Mouse (Mus musculus) natural killer cell, adult 2 months (primary cell): ENCODE measurements around the gene Hoxd4.

Source experiments
- DNase-seq, 2 experiments: peaks; one replicate each; pipeline ENCODE4 v3.0.0; 2022; ENCODE audit warnings: low spot score in 2 of 2

Gene Hoxd4

GRCm38 (mm10) chr2:74678891-74679595 lies 32.7 kb upstream of the Hoxd4 start, which contains the start of gene Hoxd11:
Hoxd11 (plus strand) TSS chr2:74679557.
- DNase-seq, result no peak

GRCm38 (mm10) chr2:74679596-74679971 lies 32.1 kb upstream of the Hoxd4 start:
- no peak for DNase-seq

- DNase-seq, result no peak
These were observed 31.7 kb upstream of the Hoxd4 start for GRCm38 (mm10) chr2:74679980-74680379.

- no peak for DNase-seq
These were observed 30.9 kb upstream of the Hoxd4 start for GRCm38 (mm10) chr2:74680561-74681398.

DNA sequence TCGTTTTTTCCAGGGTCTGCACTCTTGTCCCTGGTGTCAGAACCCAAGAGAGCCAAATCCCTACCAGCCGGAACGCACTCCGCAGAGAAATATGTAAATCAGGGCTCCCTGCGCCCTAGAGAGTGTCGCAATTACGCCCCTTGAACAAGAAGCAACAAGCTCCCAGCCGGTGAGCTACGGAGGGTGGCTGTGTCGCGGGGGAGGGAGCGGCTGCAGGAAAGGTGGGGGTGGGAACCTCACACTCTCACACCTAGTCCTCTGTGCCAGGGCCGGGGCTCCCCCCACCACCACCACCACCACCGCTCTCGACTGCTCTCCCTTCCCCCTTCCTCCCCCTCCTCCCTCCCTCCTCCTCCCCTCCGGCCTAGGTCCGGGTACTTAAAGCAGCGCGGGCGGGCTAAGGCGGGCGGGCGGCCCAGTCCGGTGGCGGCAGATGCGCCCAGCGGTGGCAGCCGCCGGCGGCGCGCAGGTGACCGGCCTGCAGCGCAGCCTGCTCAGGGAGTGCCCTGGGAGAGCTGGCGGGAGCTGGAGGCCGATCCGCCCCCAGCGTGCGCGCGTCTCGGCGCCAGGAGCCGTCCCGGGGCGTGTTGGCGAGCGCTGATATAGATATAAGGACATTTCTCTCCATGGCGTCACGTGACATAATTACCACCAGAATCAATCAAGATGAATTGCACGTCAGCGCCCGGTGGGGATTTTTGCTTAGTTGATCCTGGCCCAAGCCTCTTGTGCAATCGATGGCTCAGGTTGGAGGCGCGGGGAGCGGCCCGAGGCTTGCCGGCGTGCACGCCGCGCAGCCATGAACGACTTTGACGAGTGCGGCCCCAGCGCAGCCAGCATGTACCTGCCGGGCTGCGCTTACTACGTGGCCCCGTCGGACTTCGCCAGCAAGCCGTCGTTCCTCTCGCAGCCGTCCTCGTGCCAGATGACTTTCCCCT lies 29.9 kb upstream of the Hoxd4 start:
- no peak for DNase-seq

DNA sequence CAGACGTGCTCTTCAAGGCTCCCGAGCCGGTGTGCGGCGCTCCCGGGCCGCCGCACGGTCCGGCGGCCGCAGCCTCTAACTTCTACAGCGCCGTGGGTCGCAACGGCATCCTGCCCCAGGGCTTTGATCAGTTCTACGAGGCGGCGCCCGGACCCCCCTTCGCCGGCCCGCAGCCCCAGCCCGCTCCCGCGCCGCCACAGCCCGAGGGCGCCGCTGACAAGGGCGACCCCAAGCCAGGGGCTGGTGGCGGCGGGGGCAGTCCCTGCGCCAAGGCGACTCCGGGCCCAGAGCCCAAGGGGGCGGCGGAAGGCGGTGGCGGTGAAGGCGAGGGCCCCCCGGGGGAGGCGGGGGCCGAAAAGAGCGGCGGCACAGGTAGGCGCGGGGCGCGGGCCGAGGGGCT lies 28.9 kb upstream of the Hoxd4 start:
- DNase-seq, result no peak

GRCm38 (mm10) chr2:74683471-74683951 lies 28.2 kb upstream of the Hoxd4 start:
- DNase-seq, result no peak

- DNase-seq, result no peak
These were observed 27.6 kb upstream of the Hoxd4 start for GRCm38 (mm10) chr2:74684106-74684505.

GRCm38 (mm10) chr2:74685059-74685603 lies 26.6 kb upstream of the Hoxd4 start:
- DNase-seq, result no peak

DNA sequence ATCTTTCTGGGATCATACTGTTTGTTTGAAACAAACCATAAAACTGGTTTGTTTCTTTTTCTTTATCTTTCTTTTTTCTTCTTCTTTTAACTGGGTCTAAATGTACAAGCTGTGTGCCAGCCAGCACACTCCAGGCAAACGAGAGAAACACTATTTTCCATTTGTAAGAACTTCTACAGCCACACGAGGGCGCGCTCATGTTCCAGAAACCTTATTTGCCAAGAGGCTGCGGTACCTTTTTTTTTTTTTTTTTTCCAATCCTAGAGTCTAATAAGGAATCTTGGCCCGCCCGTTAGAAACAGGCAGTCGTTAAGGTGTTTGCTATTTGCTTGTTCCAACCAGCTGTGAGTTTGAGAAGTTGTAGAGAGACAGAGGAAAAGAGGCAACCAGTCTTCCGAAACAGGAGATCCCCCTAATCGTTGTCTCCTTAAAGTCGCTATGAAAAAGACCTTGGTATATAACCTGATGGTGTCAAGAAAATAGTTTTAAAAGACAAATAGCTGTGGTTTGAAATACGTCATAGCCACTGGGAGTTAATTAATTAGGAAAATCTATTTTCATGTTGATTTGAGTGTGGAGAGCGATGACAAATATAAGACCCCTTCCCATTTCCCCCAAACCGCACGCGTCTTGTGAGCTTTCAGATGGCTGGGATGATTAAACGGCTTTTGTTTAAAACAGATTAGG lies 25.3 kb upstream of the Hoxd4 start:
- no peak for DNase-seq

DNA sequence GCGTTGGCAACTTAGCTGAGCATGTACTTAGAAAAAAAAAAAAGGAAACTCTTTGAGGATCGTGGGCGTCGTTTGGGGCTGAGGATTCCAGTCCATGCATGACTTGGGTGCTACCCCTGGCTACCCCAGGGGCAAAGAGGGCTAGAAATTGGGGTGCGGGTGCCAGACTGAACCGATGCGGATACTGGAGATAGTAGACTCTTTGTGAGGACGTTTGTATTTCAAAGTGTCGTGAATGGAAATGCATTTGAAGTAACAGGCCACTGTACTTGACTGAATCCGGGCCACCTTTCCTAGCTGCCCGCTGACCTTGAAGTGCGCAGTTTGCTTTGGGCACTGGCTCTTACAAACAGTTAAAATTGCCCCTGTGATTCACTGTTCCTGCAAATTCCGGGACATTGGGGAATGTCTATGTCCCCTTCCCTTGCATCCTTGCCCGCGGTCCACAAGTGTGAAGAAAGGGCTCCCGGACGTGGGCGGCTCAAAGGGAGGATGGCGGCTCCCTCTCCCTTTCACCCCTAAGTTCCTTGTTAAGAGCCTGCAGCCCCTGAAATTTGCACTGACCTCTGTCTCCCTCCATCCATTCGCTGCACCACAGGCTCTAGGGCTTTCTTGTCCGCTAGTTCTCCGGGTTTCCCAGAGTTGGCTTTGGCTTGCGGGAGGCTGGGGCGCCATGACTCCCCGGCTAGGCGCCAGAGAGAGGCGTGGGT lies 24.6 kb upstream of the Hoxd4 start:
- no peak for DNase-seq

DNA sequence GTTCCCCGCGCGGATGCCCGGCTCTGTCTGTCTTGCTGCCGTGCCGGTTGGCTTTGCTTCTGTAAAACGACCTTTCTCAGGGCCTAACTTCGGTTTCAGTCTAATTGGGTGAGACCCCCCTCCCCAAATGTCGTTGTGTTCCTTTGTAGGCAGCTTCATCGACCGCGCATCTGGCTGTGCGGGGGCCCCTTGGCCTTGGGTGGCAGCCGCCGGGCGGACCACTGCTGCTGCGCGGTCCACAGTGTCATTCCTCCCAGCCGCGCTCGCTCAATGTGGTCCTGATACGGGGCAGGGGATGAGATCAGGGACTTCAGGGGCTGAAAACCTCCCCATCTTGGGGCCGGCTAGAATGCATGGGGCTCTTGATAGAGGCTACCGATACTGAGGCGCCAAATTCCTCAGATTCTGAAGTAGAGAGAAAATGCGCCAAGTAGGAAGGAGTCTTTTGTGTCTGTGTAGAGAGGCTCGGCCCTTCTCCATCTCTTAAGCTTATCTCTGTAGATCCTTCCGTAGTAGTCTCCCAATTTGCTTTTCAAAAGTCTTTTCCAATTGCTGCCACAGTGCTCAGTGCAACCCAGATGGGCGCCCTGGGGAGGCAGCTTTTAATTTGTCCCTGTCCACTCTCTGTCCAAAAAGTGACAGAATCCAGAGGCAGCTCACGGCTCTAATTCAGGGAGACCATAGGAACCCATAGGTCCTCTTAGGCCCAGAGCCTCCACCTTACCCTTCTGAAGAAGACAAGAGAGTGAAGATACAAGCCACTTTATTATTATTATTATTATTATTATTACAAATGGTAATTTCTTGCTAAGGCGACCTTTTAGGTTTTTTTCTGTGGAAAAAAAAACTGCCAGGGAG lies 23.8 kb upstream of the Hoxd4 start:
- no peak for DNase-seq

DNA sequence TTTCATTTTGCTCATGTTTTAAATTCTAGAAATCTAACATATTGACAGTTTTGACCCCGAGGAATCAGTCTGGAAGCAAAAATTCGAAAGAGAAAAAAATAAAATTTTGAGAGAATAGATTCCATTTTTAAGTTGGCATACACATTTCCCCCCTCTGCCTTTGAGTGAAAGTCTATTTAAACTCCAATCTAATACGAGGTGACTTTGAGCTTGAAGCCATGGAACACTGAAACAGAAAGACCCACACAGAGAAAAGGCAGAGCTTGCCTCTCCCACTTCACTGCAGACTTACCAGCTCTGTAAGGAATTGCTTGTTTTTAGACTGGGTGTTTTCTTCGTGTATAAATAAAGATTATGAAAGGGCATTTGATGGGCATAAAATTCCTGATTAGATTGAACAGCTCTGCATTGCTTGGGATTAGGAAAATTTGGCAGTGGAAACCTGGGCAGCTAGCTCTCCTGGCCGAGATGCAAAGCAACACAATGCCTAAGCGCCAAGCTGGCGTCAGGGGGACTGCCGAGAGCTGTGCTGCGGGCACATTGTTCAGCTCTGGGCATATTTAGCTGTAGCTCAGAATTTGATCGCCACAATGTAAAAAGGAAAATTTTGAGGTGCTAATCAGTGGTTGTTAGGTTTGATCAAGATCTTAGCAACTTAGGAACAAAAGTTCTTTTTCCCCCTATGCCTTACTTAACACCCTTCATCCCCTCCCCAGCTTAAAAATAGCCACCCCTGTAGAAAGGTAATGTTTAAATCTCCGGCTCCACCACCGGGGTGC lies 22.7 kb upstream of the Hoxd4 start:
- no peak for DNase-seq

- DNase-seq, result no peak
These were observed 22.0 kb upstream of the Hoxd4 start for GRCm38 (mm10) chr2:74689574-74690337.

DNA sequence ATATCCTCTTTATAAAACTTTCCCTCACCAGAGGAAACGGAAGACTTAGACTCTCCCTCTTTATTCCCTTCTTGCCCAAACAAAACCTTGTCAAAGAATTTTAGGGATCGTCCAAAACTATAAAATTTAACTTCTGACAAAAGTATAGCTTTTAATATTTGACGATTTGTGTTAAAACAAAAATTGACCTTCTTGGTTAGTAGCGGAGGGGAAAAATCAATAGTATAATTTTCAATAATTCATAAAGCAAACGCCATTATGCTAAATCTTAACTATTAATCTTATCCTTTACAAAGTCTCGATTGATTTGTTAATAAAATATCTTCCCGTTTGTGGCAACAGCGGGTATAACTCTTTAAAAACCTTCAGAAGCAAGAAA lies 21.4 kb upstream of the Hoxd4 start:
- DNase-seq, result no peak

DNA sequence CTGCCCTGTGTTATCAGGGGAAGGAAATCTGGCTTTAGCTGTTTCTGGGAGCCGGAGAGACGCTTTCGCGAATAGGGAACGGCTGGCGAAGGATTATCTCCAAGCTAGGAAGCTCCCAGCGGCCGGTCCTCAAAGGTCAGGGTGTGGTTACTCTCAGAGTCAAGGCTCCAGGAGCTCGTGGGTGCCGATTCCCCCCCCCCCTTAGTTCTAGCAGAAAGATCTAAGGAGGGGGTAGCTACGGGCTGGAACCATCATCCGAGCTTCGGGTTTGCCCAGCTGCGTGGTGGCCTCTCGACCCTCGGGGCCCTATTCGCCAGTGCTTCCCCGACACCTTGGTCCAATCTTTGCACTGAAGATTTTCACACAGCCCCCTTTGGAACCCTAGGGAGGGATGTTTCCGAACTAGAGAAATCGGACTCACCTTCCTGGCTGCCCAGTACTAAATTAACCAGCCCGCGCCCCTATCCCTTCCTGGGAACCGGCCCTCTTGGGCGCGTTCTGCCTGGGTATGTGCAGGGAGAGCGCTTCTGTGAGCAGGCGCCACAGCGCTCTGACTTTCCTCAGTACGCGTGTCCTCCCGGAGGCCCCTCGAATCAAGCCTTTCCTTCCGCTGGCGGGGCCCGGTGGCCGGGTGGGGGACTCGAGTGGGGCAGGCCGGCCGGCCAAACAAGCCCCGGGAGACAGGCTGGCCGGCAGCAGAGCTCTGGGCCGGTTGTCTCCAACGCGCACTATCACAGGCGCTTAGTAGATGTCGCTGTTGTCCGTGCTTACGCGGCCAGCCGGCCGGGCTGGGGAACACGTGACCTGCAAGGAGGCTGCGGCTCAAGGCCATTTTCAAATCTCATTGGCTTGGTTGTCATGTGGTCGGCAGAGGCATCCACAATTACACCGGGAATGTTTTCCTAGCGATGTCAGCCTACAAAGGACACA lies 20.4 kb upstream of the Hoxd4 start, which contains the start of gene Hoxd10:
Gene Hoxd10 (plus strand): TSS at position 903 of the 930 bp plus-strand sequence.
- DNase-seq, result no peak
